21 mouse cellular contexts compared by ENCODE assay signal in genomic region chr17:13698194-13698593, GRCm38 (mm10).
"Had no signal": no experiment of that assay in that cellular context is flagged by ENCODE, and none has a peak within 500 bp of the region (broad histone marks: within the 10 kb centered on the region; RNA-seq: fewer than 3 reads in every experiment).

No protein-coding gene starts in this region.

- H3K4me3 ChIP-seq: limb, embryonic 12.5 days; limb, embryonic 15.5 days; megakaryocyte, embryonic 14.5 days; midbrain, embryonic 10.5 days; neural tube, embryonic 12.5 days; neural tube, embryonic 15.5 days; stomach, embryonic 15.5 days had no signal

- H3K4me2 ChIP-seq: limb, embryonic 12.5 days; limb, embryonic 15.5 days; lung, embryonic 14.5 days; neural tube, embryonic 12.5 days; neural tube, embryonic 15.5 days; stomach, embryonic 15.5 days had no signal

- ATAC-seq: inflammation-experienced regulatory T-cells, adult 6 months; intestine, embryonic 16.5 days had no signal

- H3K4me1 ChIP-seq: megakaryocyte, embryonic 14.5 days had no signal

- DNase-seq: kidney, adult 18-20 months; kidney, adult 9 months; kidney, postnatal 14 days; kidney, postnatal 4 days; left cerebral cortex, postnatal 4 days; lung, embryonic 14.5 days; lung, postnatal 14 days; midbrain, embryonic 14.5 days; retina, postnatal 1 day; right cerebral cortex, postnatal 25 days; spleen, adult 18-20 months; thymus, postnatal 25 days had no signal

- H3K36me3 ChIP-seq: limb, embryonic 12.5 days; limb, embryonic 15.5 days; midbrain, embryonic 10.5 days; neural tube, embryonic 12.5 days; neural tube, embryonic 15.5 days; stomach, embryonic 15.5 days had no signal

- H3K27ac ChIP-seq: limb, embryonic 12.5 days; limb, embryonic 15.5 days; midbrain, embryonic 10.5 days; neural tube, embryonic 12.5 days; neural tube, embryonic 15.5 days; stomach, embryonic 15.5 days had no signal

- H3K9ac ChIP-seq: limb, embryonic 12.5 days; limb, embryonic 15.5 days; lung, embryonic 14.5 days; neural tube, embryonic 12.5 days; neural tube, embryonic 15.5 days; stomach, embryonic 15.5 days had no signal

- H3K9me3 ChIP-seq: limb, embryonic 12.5 days; limb, embryonic 15.5 days; midbrain, embryonic 10.5 days; neural tube, embryonic 12.5 days; neural tube, embryonic 15.5 days; stomach, embryonic 15.5 days had no signal

- H3K27me3 ChIP-seq: limb, embryonic 12.5 days; limb, embryonic 15.5 days; neural tube, embryonic 12.5 days; neural tube, embryonic 15.5 days; stomach, embryonic 15.5 days had no signal
